Mouse (Mus musculus): ENCODE measurements at regions not wholly inside any gene's neighbourhood (a gene's known extent, or its start where the extent isn't known, plus 50 kb on each side); places are given as distances from the start of the nearest gene placed in this dataset.
A peak's percentile ranks its signal among the peaks of the same experiment; 100 is the strongest.

DNA sequence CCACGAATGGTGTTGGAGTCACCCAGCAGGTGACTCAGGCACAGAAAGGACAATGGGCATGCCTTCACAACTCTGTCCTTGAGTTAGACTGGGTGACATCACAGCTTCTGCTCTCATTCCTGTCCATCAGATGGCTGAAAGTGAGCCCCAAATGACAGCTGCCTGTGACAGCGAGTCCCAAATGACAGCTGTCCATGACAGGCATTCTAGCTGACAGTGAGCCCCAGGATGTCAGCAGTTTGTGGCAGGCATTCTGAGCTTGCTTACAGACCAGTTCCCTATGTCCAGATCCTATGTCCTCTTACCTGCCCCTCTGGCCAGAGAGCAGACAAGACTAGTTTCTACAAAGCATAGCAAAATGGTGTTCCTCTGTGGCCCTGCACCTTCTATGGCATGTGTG lies 102.7 kb upstream of the Slc35f3 start:
- no peak for DNase-seq (ENCODE audit: low spot score)
- Histone ChIP-seq H3K4me1 (ENCODE audit: control insufficient read depth, insufficient read depth, low read length) (no peaks in the 10 kb centered on the region), H3K4me3 (replicated peaks; ENCODE audit: low read length) (no peak overlapping the region), H3K9me3 (ENCODE audit: control insufficient read depth, low read length) (no peaks in the 10 kb centered on the region), H3K9ac (ENCODE audit: low read depth, low read length, severe bottlenecking) (no peak overlapping the region), H3K36me3 (ENCODE audit: control insufficient read depth, insufficient read depth, low read length) (no peaks in the 10 kb centered on the region), H3K27me3 (ENCODE audit: control insufficient read depth, insufficient read depth, low read length) (no peaks in the 10 kb centered on the region), H3K27ac (replicated peaks; ENCODE audit: low read depth, low read length) (no peak overlapping the region), H3K4me2 (replicated peaks; ENCODE audit: low read depth, low read length, severe bottlenecking) (no peak overlapping the region)
- WGBS, result 90% methylated on average over 2 of the region's 2 CpGs
- TF ChIP-seq POLR2A (IDR thresholded peaks at IDR 0.05; ENCODE audit: borderline replicate concordance, extremely low read depth, insufficient read depth, insufficient read length), result no peak
- ATAC-seq (ENCODE audit: low FRiP score, low read depth), result peak; percentile 30; the same call in 1 of the 2 replicates

DNA sequence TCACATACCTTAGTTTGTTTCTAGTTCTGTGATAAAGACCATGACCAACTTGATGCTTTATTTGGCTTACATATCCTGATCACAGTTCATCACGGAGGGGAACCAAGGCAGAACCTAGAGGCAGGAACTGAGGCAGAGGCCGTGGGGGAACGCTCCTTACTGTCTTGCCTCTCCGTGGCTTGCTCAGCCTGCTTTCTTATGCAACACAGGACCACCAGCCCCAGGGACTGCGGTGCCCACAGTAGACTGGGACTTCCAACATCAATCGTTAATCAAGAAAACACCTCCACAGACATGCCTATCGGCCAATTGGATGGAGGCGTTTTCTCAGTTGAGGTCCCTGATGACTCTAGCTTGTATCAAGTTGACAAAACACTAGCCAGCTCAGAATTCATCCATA lies 87.8 kb upstream of the Slc35f3 start:
- H3K27ac ChIP-seq (replicated peaks; ENCODE audit: low read depth, low read length), result no peak overlapping the region
- no peak overlapping the region for H3K9ac ChIP-seq (ENCODE audit: low read depth, low read length, severe bottlenecking)
- H3K4me1 ChIP-seq (ENCODE audit: control insufficient read depth, insufficient read depth, low read length), result no peaks in the 10 kb centered on the region
- H3K9me3 ChIP-seq (ENCODE audit: control insufficient read depth, low read length), result no peaks in the 10 kb centered on the region
- no peaks in the 10 kb centered on the region for H3K27me3 ChIP-seq (ENCODE audit: control insufficient read depth, insufficient read depth, low read length)
- 85% methylated on average over 8 of the region's 8 CpGs for WGBS
- no peaks in the 10 kb centered on the region for H3K36me3 ChIP-seq (ENCODE audit: control insufficient read depth, insufficient read depth, low read length)
- ATAC-seq (ENCODE audit: low FRiP score, low read depth) (no peak), DNase-seq (ENCODE audit: low spot score) (no peak)
- TF ChIP-seq POLR2A (IDR thresholded peaks at IDR 0.05; ENCODE audit: borderline replicate concordance, extremely low read depth, insufficient read depth, insufficient read length), result no peak
- no peak overlapping the region for H3K4me3 ChIP-seq (replicated peaks; ENCODE audit: low read length)
- no peak overlapping the region for H3K4me2 ChIP-seq (replicated peaks; ENCODE audit: low read depth, low read length, severe bottlenecking)

DNA sequence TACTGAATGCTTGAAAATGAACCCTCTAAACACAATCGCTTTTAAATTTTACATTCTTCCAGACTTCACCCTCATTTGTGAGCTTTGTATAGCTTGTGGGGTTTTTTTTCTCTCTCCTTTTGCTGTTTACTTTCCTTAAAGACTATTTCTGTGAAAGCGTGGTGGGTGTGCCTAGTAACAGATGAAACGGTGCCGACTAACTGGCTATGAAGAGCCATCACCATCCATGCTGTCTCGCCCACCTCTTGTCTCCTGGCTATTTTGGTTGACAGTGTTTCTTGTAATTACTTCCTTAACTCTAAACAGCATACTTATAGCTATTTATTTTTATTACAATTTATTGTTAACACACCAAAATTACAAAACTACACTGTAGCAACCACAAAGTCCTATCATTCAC lies 85.6 kb upstream of the Slc35f3 start:
- Histone ChIP-seq H3K27me3 (ENCODE audit: control insufficient read depth, insufficient read depth, low read length) (no peaks in the 10 kb centered on the region), H3K36me3 (ENCODE audit: control insufficient read depth, insufficient read depth, low read length) (no peaks in the 10 kb centered on the region)
- no peak for ATAC-seq (ENCODE audit: low FRiP score, low read depth)

DNA sequence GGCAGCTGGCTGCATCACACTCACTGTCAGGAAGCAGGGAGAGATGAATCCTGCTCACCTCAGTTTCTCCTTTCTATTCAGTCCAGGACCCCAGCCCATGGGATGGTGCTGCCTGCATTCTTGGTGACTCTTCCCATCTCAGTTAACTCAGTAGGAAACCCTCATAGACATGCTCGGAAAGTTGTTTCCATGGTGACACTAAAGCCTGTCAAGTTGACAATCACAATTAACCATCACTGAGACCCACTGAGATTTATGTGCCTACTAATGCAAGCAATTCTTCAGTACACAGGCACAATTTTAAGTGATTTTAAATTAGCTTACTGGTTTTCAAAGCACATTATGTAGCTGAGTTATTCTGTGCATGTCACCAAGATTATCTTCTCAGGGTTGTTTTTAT lies 83.8 kb upstream of the Slc35f3 start:
- Histone ChIP-seq H3K36me3 (ENCODE audit: control insufficient read depth, insufficient read depth, low read length) (no peaks in the 10 kb centered on the region), H3K4me1 (ENCODE audit: control insufficient read depth, insufficient read depth, low read length) (no peaks in the 10 kb centered on the region), H3K27ac (replicated peaks; ENCODE audit: low read depth, low read length) (no peak overlapping the region), H3K9ac (ENCODE audit: low read depth, low read length, severe bottlenecking) (no peak overlapping the region), H3K4me3 (replicated peaks; ENCODE audit: low read length) (no peak overlapping the region), H3K4me2 (replicated peaks; ENCODE audit: low read depth, low read length, severe bottlenecking) (no peak overlapping the region), H3K27me3 (ENCODE audit: control insufficient read depth, insufficient read depth, low read length) (no peaks in the 10 kb centered on the region), H3K9me3 (ENCODE audit: control insufficient read depth, low read length) (no peaks in the 10 kb centered on the region)
- TF ChIP-seq POLR2A (IDR thresholded peaks at IDR 0.05; ENCODE audit: borderline replicate concordance, extremely low read depth, insufficient read depth, insufficient read length), result no peak
- ATAC-seq (ENCODE audit: low FRiP score, low read depth), result no peak
- no peak for DNase-seq (ENCODE audit: low spot score)
- 67% methylated on average over 1 of the region's 1 CpGs for WGBS

More for the DNA sequence above, 85.6 kb upstream of the Slc35f3 start:
- no peak for TF ChIP-seq POLR2A (IDR thresholded peaks at IDR 0.05; ENCODE audit: borderline replicate concordance, extremely low read depth, insufficient read depth, insufficient read length)
- no peak overlapping the region for H3K9ac ChIP-seq (ENCODE audit: low read depth, low read length, severe bottlenecking)
- DNase-seq (ENCODE audit: low spot score), result no peak
- no peak overlapping the region for H3K4me2 ChIP-seq (replicated peaks; ENCODE audit: low read depth, low read length, severe bottlenecking)
- WGBS, result 73% methylated on average over 5 of the region's 5 CpGs
- H3K27ac ChIP-seq (replicated peaks; ENCODE audit: low read depth, low read length), result no peak overlapping the region
- H3K9me3 ChIP-seq (ENCODE audit: control insufficient read depth, low read length), result no peaks in the 10 kb centered on the region
- no peaks in the 10 kb centered on the region for H3K4me1 ChIP-seq (ENCODE audit: control insufficient read depth, insufficient read depth, low read length)
- no peak overlapping the region for H3K4me3 ChIP-seq (replicated peaks; ENCODE audit: low read length)

DNA sequence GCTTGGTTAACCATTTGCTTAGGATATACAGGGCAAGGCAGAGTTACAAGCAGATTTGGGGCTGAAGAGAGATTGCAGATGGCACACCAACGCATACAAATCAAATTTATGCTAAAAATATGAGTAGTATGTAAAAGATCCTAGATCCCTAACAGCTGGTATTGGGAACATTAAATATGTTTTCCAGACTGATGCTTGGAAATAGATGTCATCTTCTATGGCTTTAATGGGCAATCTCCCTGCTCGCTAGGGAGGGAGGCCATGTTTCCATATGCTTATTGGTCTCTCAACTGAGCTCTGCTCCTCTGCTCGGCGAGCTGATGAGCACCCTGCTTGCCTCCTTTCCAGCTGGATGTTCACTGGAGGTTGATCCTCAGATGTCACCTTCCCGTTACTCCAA lies 82.0 kb upstream of the Slc35f3 start:
- Histone ChIP-seq H3K36me3 (ENCODE audit: control insufficient read depth, insufficient read depth, low read length) (no peaks in the 10 kb centered on the region), H3K4me2 (replicated peaks; ENCODE audit: low read depth, low read length, severe bottlenecking) (no peak overlapping the region), H3K9ac (ENCODE audit: low read depth, low read length, severe bottlenecking) (no peak overlapping the region), H3K27me3 (ENCODE audit: control insufficient read depth, insufficient read depth, low read length) (no peaks in the 10 kb centered on the region), H3K27ac (replicated peaks; ENCODE audit: low read depth, low read length) (no peak overlapping the region), H3K4me1 (ENCODE audit: control insufficient read depth, insufficient read depth, low read length) (no peaks in the 10 kb centered on the region), H3K4me3 (replicated peaks; ENCODE audit: low read length) (no peak overlapping the region), H3K9me3 (ENCODE audit: control insufficient read depth, low read length) (no peaks in the 10 kb centered on the region)
- 79% methylated on average over 5 of the region's 5 CpGs for WGBS
- TF ChIP-seq POLR2A (IDR thresholded peaks at IDR 0.05; ENCODE audit: borderline replicate concordance, extremely low read depth, insufficient read depth, insufficient read length), result no peak
- ATAC-seq (ENCODE audit: low FRiP score, low read depth) (no peak), DNase-seq (ENCODE audit: low spot score) (no peak)

DNA sequence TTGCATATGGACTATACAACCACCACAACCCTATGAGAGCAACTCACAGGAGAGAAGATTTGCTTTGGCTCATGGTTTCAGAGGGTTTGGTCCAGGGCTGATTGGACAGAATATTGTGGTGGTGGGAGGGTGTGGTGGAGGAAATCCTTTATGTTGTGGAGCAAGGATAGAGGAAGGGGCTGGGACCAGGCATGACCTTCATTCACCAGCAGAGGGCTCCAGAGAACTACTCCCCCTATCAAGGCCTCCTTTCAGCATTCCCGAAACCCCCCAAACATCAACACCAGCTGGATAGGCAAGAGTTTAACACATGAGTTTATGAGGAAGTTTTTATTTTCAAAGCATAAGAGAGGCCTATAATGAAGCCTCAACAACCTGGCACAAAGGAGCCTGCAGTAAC lies 76.7 kb upstream of the Slc35f3 start:
- H3K36me3 ChIP-seq (ENCODE audit: control insufficient read depth, insufficient read depth, low read length), result no peaks in the 10 kb centered on the region
- H3K4me3 ChIP-seq (replicated peaks; ENCODE audit: low read length), result no peak overlapping the region
- no peaks in the 10 kb centered on the region for H3K9me3 ChIP-seq (ENCODE audit: control insufficient read depth, low read length)
- DNase-seq (ENCODE audit: low spot score) (no peak), ATAC-seq (ENCODE audit: low FRiP score, low read depth) (no peak)
- no peak overlapping the region for H3K9ac ChIP-seq (ENCODE audit: low read depth, low read length, severe bottlenecking)
- no peaks in the 10 kb centered on the region for H3K27me3 ChIP-seq (ENCODE audit: control insufficient read depth, insufficient read depth, low read length)
- no peak overlapping the region for H3K4me2 ChIP-seq (replicated peaks; ENCODE audit: low read depth, low read length, severe bottlenecking)
- no peak overlapping the region for H3K27ac ChIP-seq (replicated peaks; ENCODE audit: low read depth, low read length)
- TF ChIP-seq POLR2A (IDR thresholded peaks at IDR 0.05; ENCODE audit: borderline replicate concordance, extremely low read depth, insufficient read depth, insufficient read length), result no peak
- no peaks in the 10 kb centered on the region for H3K4me1 ChIP-seq (ENCODE audit: control insufficient read depth, insufficient read depth, low read length)
- 60% methylated on average over 1 of the region's 1 CpGs for WGBS

Data from limb, embryonic 14.5 days (tissue).